Mouse (Mus musculus) midbrain, embryonic 13.5 days (tissue): ENCODE results near the gene Hnrnpa2b1. TPM values are rescaled to one million over a fixed set of nuclear protein-coding genes. Genes with fewer than 3 reads are reported as not detected.

Source experiments
- ATAC-seq: fragments of 200-750 bp; cut with Nextera tagmentation; 2 replicates; pipeline ENCODE4 v1.8.0; 2017; ENCODE audit warnings: mild to moderate bottlenecking, moderate TSS enrichment, moderate library complexity
- H3K27ac ChIP-seq: fragments of 300-500 bp; sonication (generic); 2 replicates; pipeline ENCODE4 v1.5.1; 2015; ENCODE audit warnings: inconsistent platforms, mild to moderate bottlenecking, moderate library complexity
- H3K27me3 ChIP-seq: fragments of 300-500 bp; sonication (generic); 2 replicates; pipeline ENCODE4 v1.6.1; 2015; ENCODE audit warnings: mild to moderate bottlenecking, inconsistent platforms
- H3K36me3 ChIP-seq: fragments of 300-500 bp; sonication (generic); 2 replicates; pipeline ENCODE4 v1.6.1; 2015; ENCODE audit warnings: mild to moderate bottlenecking, inconsistent platforms
- H3K4me1 ChIP-seq: fragments of 300-500 bp; sonication (generic); replicated peaks from 2 replicates; pipeline ENCODE4 v1.6.1; 2015; ENCODE audit warnings: inconsistent platforms
- H3K4me2 ChIP-seq: fragments of 300-500 bp; sonication (generic); replicated peaks from 2 replicates; pipeline ENCODE4 v1.6.1; 2015; ENCODE audit warnings: moderate library complexity, mild to moderate bottlenecking, inconsistent platforms
- H3K4me3 ChIP-seq: fragments of 300-500 bp; sonication (generic); replicated peaks from 2 replicates; pipeline ENCODE4 v1.5.1; 2015; ENCODE audit warnings: mild to moderate bottlenecking, inconsistent platforms
- H3K9ac ChIP-seq: fragments of 300-500 bp; sonication (generic); replicated peaks from 2 replicates; pipeline ENCODE4 v1.6.1; 2015; ENCODE audit warnings: mild to moderate bottlenecking, inconsistent platforms
- H3K9me3 ChIP-seq: fragments of 300-500 bp; sonication (generic); 2 replicates; pipeline ENCODE4 v1.6.1; 2016; ENCODE audit warnings: mild to moderate bottlenecking, inconsistent platforms
- WGBS: fragments of 180-500 bp; shearing (Covaris S2); methylation state at CpG from one replicate; pipeline ENCODE4 v1.1.7; 2015; 5-methylcytosine and 5-hydroxymethylcytosine counted together
- polyA plus RNA-seq: library from polyadenylated mRNA; unstranded; fragments of >200 nt; fragmentation: Nextera tagmentation; extraction: Ambion mirVana; gene quantifications from 2 replicates; pipeline ENCODE4 v1.2.1, GENCODE M21; 2015

Hnrnpa2b1 gene
- polyA plus RNA-seq, 1 experiment from 2014 or later: 2,073 TPM

GRCm38 (mm10) chr6:51437665-51438064 is 32.0 kb downstream of the Hnrnpa2b1 start:
- ATAC-seq: no peak
- H3K4me3 ChIP-seq: no peak overlapping the region
- peaks cover 20% of the 10 kb centered on the region for H3K4me1 ChIP-seq
- H3K9me3 ChIP-seq: no peaks in the 10 kb centered on the region
- peaks cover 24% of the 10 kb centered on the region for H3K27me3 ChIP-seq
- H3K36me3 ChIP-seq: no peaks in the 10 kb centered on the region
- no peak overlapping the region for H3K4me2 ChIP-seq
- H3K27ac ChIP-seq: no peak overlapping the region
- WGBS: 90% methylated on average over 4 of the region's 4 CpGs
- H3K9ac ChIP-seq: no peak overlapping the region

DNA sequence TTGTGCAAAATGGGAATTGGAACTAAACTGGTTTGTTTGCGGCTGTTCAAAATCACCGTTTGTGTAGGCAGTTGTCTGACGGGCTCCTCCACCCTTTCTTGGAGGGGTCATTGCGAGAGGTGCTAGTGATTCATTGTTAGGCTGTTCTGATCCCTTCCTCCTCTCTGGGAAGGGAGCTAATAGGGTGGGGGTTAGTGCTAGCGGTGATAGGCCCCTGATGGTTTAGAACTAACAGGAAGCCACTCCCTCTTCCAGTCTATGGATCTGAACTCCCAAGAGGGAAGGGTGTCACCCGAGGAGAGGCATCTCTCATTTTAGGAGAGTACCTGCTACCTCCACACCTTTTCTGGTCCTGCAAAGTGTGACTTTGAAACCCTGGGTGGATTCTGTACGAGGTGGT is 35.4 kb downstream of the Hnrnpa2b1 start:
- no peaks in the 10 kb centered on the region for H3K9me3 ChIP-seq
- H3K9ac ChIP-seq: no peak overlapping the region
- WGBS: 37% methylated on average over 7 of the region's 7 CpGs
- peaks cover 27% of the 10 kb centered on the region for H3K27me3 ChIP-seq
- H3K4me2 ChIP-seq: peak overlapping the region; percentile 87
- H3K36me3 ChIP-seq: no peaks in the 10 kb centered on the region
- H3K27ac ChIP-seq: no peak overlapping the region
- peaks cover 26% of the 10 kb centered on the region for H3K4me1 ChIP-seq
- no peak for ATAC-seq
- peak overlapping the region; percentile 63 for H3K4me3 ChIP-seq

DNA sequence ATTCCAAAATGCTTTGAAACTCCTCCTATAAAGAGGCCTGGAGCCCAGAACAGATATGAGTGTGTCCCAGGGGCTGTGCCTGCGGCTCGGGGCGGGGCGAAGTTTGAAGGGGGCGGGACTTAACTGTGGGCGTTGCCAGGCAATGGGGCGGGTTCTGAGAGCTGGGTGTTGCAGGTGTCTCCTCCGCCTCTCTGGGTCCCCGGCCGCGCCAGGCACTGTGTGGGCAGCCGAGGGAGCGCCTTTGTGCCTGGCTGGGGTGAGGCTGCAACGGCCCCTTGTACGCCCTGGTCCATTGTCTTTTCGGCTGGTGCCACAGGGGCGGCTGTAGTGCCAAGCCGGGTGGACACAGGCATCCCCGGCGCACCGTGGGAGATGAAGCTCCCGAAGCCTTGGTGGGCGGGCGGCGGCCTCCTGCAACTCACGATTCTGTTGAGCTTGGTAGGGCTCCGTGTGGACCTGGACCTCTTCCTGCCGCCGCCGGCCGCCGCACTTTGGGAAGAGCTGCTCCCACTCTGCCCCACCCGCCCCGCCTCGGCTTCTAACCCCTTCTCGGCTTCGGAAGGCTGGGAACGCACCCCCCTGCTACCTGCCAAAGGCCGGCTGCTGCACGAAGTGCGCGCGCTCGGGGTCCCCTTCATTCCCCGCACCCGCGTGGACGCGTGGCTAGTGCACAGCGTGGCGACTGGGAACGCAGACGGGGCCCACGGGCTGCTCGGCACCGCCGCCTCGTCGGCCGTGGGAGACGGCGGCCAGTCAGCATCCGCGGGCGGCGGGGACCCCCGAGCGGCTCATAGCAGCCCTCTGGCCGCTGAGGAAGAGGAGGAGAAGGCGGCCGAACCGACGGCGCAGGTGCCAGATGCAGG is 36.9 kb downstream of the Hnrnpa2b1 start, which contains the start of gene Nfe2l3:
Nfe2l3 (plus strand) TSS at position 136 of the 863 bp plus-strand sequence.
- Histone ChIP-seq H3K9me3 (no peaks in the 10 kb centered on the region), H3K27ac (0 out of 2 replicates have a peak within 1 kb of the TSS, but pooled peaks have one; percentile 35), H3K4me2 (peak within 1 kb of the TSS; percentile 87), H3K36me3 (no peaks in the 10 kb centered on the region), H3K27me3 (peaks cover 27% of the 10 kb centered on the region), H3K4me1 (peaks cover 26% of the 10 kb centered on the region), H3K9ac (peak within 1 kb of the TSS; percentile 78), H3K4me3 (peak within 1 kb of the TSS; percentile 63)
- peak; percentile 89 for ATAC-seq
- WGBS: under 1% methylated on average over 74 of the region's 74 CpGs

GRCm38 (mm10) chr6:51424537-51424936 is 45.2 kb downstream of the Hnrnpa2b1 start:
- no peaks in the 10 kb centered on the region for H3K36me3 ChIP-seq
- no peak for ATAC-seq

DNA sequence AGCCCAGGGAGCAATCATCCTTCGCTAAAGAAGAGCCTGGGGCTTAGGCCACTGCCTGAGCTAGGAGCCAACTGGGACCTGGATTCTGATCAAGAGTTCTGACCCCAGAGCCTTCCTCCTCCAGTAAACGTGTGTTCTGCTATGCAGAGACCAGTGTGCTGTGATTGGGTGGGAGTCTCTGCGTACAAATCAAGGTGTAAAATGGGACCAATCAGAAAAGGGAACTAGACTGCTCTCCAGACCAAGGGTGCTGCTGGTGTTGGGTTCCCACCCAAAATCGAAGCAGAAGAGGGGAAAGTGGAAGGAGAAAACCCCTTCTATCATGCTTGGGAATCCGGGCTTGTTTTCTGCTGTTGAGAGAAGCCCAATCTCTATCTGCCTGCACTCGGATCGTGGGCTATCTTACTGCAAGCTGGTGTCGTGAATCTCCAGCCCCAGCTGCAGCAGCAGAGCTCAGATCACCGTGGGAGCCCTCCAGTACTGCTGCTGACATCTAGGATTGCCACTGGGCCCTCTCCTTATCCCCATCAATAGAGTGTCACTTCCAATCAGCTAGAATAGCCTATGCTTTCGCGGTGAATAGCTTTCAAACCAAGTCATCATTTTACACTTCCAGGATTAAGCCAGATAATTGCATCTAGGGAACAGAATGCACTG is 46.1 kb downstream of the Hnrnpa2b1 start:
- Histone ChIP-seq H3K9me3 (no peaks in the 10 kb centered on the region), H3K27me3 (0 out of 2 replicates have a peak, but pooled peaks cover 2% of the 10 kb centered on the region), H3K9ac (no peak overlapping the region), H3K4me1 (peaks cover 7% of the 10 kb centered on the region; the same call in 1 of the 2 replicates), H3K36me3 (no peaks in the 10 kb centered on the region), H3K4me3 (no peak overlapping the region), H3K4me2 (no peak overlapping the region), H3K27ac (no peak overlapping the region)
- ATAC-seq: no peak
- WGBS: 53% methylated on average over 11 of the region's 11 CpGs

More at GRCm38 (mm10) chr6:51424537-51424936, 45.2 kb downstream of the Hnrnpa2b1 start:
- H3K27ac ChIP-seq: no peak overlapping the region
- H3K9me3 ChIP-seq: no peaks in the 10 kb centered on the region
- H3K27me3 ChIP-seq: 0 out of 2 replicates have a peak, but pooled peaks cover 2% of the 10 kb centered on the region
- 94% methylated on average over 2 of the region's 2 CpGs for WGBS
- no peak overlapping the region for H3K4me3 ChIP-seq
- no peak overlapping the region for H3K4me2 ChIP-seq
- no peak overlapping the region for H3K9ac ChIP-seq
- peaks cover 7% of the 10 kb centered on the region; the same call in 1 of the 2 replicates for H3K4me1 ChIP-seq

- Histone ChIP-seq H3K4me1 (no peaks in the 10 kb centered on the region), H3K4me2 (no peak overlapping the region), H3K9me3 (no peaks in the 10 kb centered on the region), H3K27ac (no peak overlapping the region), H3K36me3 (no peaks in the 10 kb centered on the region), H3K9ac (no peak overlapping the region), H3K27me3 (0 out of 2 replicates have a peak, but pooled peaks cover 2% of the 10 kb centered on the region), H3K4me3 (no peak overlapping the region)
- ATAC-seq: no peak
- WGBS: 96% methylated on average over 4 of the region's 4 CpGs
Observed at GRCm38 (mm10) chr6:51417306-51417936, 52.3 kb downstream of the Hnrnpa2b1 start.

DNA sequence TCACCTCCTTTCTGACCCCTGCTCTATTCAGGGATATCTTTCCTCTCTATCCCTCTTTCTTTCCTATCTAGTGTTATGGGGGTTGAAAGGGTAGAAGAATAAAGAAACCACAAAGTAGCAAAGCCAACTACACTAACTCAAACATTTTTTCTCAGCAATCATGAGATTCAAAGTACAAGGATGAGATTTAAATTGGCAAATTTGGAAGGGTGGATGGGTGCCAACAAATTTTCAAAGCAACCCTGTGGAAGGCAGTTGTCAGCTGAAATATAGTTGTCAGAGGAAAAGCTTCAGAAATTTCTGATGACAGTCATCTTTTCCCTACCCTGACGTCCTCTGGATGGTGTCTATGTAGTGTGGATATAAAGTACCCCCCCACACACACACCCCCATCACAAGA is 53.3 kb downstream of the Hnrnpa2b1 start:
- H3K36me3 ChIP-seq: no peaks in the 10 kb centered on the region
- H3K4me2 ChIP-seq: no peak overlapping the region
- H3K27me3 ChIP-seq: no peaks in the 10 kb centered on the region
- H3K4me3 ChIP-seq: no peak overlapping the region
- no peak for ATAC-seq
- no peaks in the 10 kb centered on the region for H3K9me3 ChIP-seq
- H3K4me1 ChIP-seq: no peaks in the 10 kb centered on the region
- H3K27ac ChIP-seq: no peak overlapping the region
- no peak overlapping the region for H3K9ac ChIP-seq
- WGBS: 52% methylated on average over 1 of the region's 1 CpGs

Other genes with a start within 250 kb of the Hnrnpa2b1 start
- 4.6 and 6.4 TPM in 2 replicates for gene Nfe2l3, start 37.2 kb downstream of the Hnrnpa2b1 start, polyA plus RNA-seq
- gene Cbx3, start 466 bp upstream of the Hnrnpa2b1 start, polyA plus RNA-seq: 593 and 670 TPM in 2 replicates
- gene Snx10, start 54.0 kb upstream of the Hnrnpa2b1 start, polyA plus RNA-seq: 48.7 and 49.6 TPM in 2 replicates